Mouse (Mus musculus): Measurements from ENCODE around the gene Gm11565. TPM values are rescaled to one million over a fixed set of nuclear protein-coding genes. Genes with fewer than 3 reads are reported as not detected.

Gm11565 gene
- polyA plus RNA-seq (2014; fragmentation: Illumina TruSeq; extraction: RNeasy Lipid Tissue Mini Kit (QIAGEN cat#74804)), result not detected

DNA sequence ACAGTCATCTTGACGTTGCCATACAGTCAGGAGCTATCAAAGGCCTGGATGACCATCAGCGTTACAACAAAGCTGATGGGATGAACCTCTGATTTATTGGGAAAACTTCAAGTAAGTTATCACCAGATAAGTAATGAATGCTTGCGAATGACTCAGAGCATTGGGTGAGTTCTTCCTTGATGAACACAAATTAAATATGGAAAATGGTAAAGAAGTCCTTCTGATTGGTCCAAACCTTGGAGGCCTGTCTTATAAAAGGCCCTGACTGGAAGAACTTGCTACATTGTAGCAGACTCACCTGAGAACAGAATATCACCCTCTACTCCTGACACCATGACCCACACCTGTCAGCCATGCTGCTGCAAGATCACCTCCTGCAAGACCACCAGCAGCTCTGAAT is at the start of gene Gm11565:
Gm11565 (plus strand) TSS at position 301 of the 400 bp plus-strand sequence.

DNA sequence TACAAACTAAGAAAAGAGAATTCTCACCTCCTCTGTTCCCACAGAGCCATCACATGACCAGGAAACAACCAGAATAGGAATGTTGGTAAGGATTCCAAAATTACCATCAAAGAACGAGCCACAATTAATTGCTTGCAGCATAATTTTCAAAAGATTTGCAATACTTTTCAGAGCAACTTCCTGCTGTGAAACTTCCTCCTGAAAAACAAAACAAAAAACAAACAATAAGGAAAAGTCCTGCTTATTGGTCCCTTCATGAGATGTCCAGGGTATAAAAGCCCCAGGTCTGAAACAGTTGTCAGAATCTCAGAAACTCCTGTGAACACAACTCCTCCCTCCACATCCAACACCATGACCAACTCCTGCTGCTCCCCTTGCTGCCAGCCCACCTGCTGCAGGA is 41.5 kb upstream of the Gm11565 start, which contains the start of gene Krtap9-1:
Krtap9-1 (plus strand) TSS at position 301 of the 400 bp plus-strand sequence.

DNA sequence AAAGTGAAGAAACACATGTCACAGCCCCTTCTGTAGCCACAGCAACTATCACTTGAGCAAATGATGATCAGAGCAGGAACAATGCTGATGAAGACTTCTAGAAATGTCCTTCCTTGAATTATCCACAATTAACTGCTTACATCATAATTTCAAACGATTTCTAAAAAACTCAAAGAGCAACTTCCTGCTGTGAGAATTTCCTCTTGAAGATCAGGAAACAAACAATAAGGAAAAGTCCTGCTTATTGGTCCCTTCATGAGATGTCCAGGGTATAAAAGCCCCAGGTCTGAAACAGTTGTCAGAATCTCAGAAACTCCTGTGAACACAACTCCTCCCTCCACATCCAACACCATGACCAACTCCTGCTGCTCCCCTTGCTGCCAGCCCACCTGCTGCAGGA is 35.7 kb upstream of the Gm11565 start, which contains the start of gene Gm11567:
Gm11567 (plus strand) TSS at position 301 of the 400 bp plus-strand sequence.

GRCm38 (mm10) chr11:99907620-99908019 is 6.9 kb upstream of the Gm11565 start, which contains the start of gene Krtap31-1:
TSS of gene Krtap31-1 (plus strand) at chr11:99907920.

GRCm38 (mm10) chr11:99935991-99936390 is 21.4 kb downstream of the Gm11565 start, which contains the start of gene Krtap31-2:
TSS of gene Krtap31-2 (plus strand) at chr11:99936291.

GRCm38 (mm10) chr11:99948175-99948574 is 33.6 kb downstream of the Gm11565 start, which contains the start of gene Krtap9-5:
TSS of gene Krtap9-5 (plus strand) at chr11:99948475.

Other genes starting within 250 kb of the Gm11565 start
- gene Krtap4-6, start 248.8 kb upstream of the Gm11565 start, polyA plus RNA-seq (2014; fragmentation: Illumina TruSeq; extraction: RNeasy Lipid Tissue Mini Kit (QIAGEN cat#74804)), result not detected
- not detected for gene Gm14190, start 224.0 kb upstream of the Gm11565 start, polyA plus RNA-seq (2014; fragmentation: Illumina TruSeq; extraction: RNeasy Lipid Tissue Mini Kit (QIAGEN cat#74804))
- gene Gm14180, start 180.5 kb upstream of the Gm11565 start, polyA plus RNA-seq (2014; fragmentation: Illumina TruSeq; extraction: RNeasy Lipid Tissue Mini Kit (QIAGEN cat#74804)), result not detected
- gene Gm11595, start 141.8 kb upstream of the Gm11565 start, polyA plus RNA-seq (2014; fragmentation: Illumina TruSeq; extraction: RNeasy Lipid Tissue Mini Kit (QIAGEN cat#74804)), result not detected
- not detected for gene Krtap4-8, start 134.0 kb upstream of the Gm11565 start, polyA plus RNA-seq (2014; fragmentation: Illumina TruSeq; extraction: RNeasy Lipid Tissue Mini Kit (QIAGEN cat#74804))
- gene Krtap4-9, start 129.6 kb upstream of the Gm11565 start, polyA plus RNA-seq (2014; fragmentation: Illumina TruSeq; extraction: RNeasy Lipid Tissue Mini Kit (QIAGEN cat#74804)), result not detected
- not detected for gene Gm11596, start 121.3 kb upstream of the Gm11565 start, polyA plus RNA-seq (2014; fragmentation: Illumina TruSeq; extraction: RNeasy Lipid Tissue Mini Kit (QIAGEN cat#74804))
- not detected for gene Gm11569, start 115.8 kb upstream of the Gm11565 start, polyA plus RNA-seq (2014; fragmentation: Illumina TruSeq; extraction: RNeasy Lipid Tissue Mini Kit (QIAGEN cat#74804))
- not detected for gene Gm11554, start 110.3 kb upstream of the Gm11565 start, polyA plus RNA-seq (2014; fragmentation: Illumina TruSeq; extraction: RNeasy Lipid Tissue Mini Kit (QIAGEN cat#74804))
- gene Krtap4-13, start 104.9 kb upstream of the Gm11565 start, polyA plus RNA-seq (2014; fragmentation: Illumina TruSeq; extraction: RNeasy Lipid Tissue Mini Kit (QIAGEN cat#74804)), result not detected
- not detected for gene Gm11564, start 99.1 kb upstream of the Gm11565 start, polyA plus RNA-seq (2014; fragmentation: Illumina TruSeq; extraction: RNeasy Lipid Tissue Mini Kit (QIAGEN cat#74804))
- gene 2300003K06Rik, start 76.7 kb upstream of the Gm11565 start, polyA plus RNA-seq (2014; fragmentation: Illumina TruSeq; extraction: RNeasy Lipid Tissue Mini Kit (QIAGEN cat#74804)), result not detected
- not detected for gene Krtap4-16, start 63.1 kb upstream of the Gm11565 start, polyA plus RNA-seq (2014; fragmentation: Illumina TruSeq; extraction: RNeasy Lipid Tissue Mini Kit (QIAGEN cat#74804))
- gene Gm11568, start 56.8 kb upstream of the Gm11565 start, polyA plus RNA-seq (2014; fragmentation: Illumina TruSeq; extraction: RNeasy Lipid Tissue Mini Kit (QIAGEN cat#74804)), result not detected
- not detected for gene Gm11559, start 50.3 kb upstream of the Gm11565 start, polyA plus RNA-seq (2014; fragmentation: Illumina TruSeq; extraction: RNeasy Lipid Tissue Mini Kit (QIAGEN cat#74804))
- not detected for gene Krtap9-1, start 41.4 kb upstream of the Gm11565 start, polyA plus RNA-seq (2014; fragmentation: Illumina TruSeq; extraction: RNeasy Lipid Tissue Mini Kit (QIAGEN cat#74804))
- not detected for gene Gm11567, start 35.6 kb upstream of the Gm11565 start, polyA plus RNA-seq (2014; fragmentation: Illumina TruSeq; extraction: RNeasy Lipid Tissue Mini Kit (QIAGEN cat#74804))
- gene Krtap31-1, start 6.8 kb upstream of the Gm11565 start, polyA plus RNA-seq (2014; fragmentation: Illumina TruSeq; extraction: RNeasy Lipid Tissue Mini Kit (QIAGEN cat#74804)), result not detected
- gene Krtap31-2, start 21.5 kb downstream of the Gm11565 start, polyA plus RNA-seq (2014; fragmentation: Illumina TruSeq; extraction: RNeasy Lipid Tissue Mini Kit (QIAGEN cat#74804)), result not detected
- not detected for gene Krtap9-5, start 33.7 kb downstream of the Gm11565 start, polyA plus RNA-seq (2014; fragmentation: Illumina TruSeq; extraction: RNeasy Lipid Tissue Mini Kit (QIAGEN cat#74804))
- gene Krtap29-1, start 64.3 kb downstream of the Gm11565 start, polyA plus RNA-seq (2014; fragmentation: Illumina TruSeq; extraction: RNeasy Lipid Tissue Mini Kit (QIAGEN cat#74804)), result not detected
- not detected for gene Krtap16-1, start 71.8 kb downstream of the Gm11565 start, polyA plus RNA-seq (2014; fragmentation: Illumina TruSeq; extraction: RNeasy Lipid Tissue Mini Kit (QIAGEN cat#74804))
- gene Krtap17-1, start 79.2 kb downstream of the Gm11565 start, polyA plus RNA-seq (2014; fragmentation: Illumina TruSeq; extraction: RNeasy Lipid Tissue Mini Kit (QIAGEN cat#74804)), result not detected
- not detected for gene Krt33a, start 101.5 kb downstream of the Gm11565 start, polyA plus RNA-seq (2014; fragmentation: Illumina TruSeq; extraction: RNeasy Lipid Tissue Mini Kit (QIAGEN cat#74804))
- not detected for gene Krt33b, start 115.1 kb downstream of the Gm11565 start, polyA plus RNA-seq (2014; fragmentation: Illumina TruSeq; extraction: RNeasy Lipid Tissue Mini Kit (QIAGEN cat#74804))
- not detected for gene Krt34, start 126.8 kb downstream of the Gm11565 start, polyA plus RNA-seq (2014; fragmentation: Illumina TruSeq; extraction: RNeasy Lipid Tissue Mini Kit (QIAGEN cat#74804))
- not detected for gene Krt31, start 135.8 kb downstream of the Gm11565 start, polyA plus RNA-seq (2014; fragmentation: Illumina TruSeq; extraction: RNeasy Lipid Tissue Mini Kit (QIAGEN cat#74804))
- gene Krt32, start 173.5 kb downstream of the Gm11565 start, polyA plus RNA-seq (2014; fragmentation: Illumina TruSeq; extraction: RNeasy Lipid Tissue Mini Kit (QIAGEN cat#74804)), result not detected
- not detected for gene Krt35, start 181.5 kb downstream of the Gm11565 start, polyA plus RNA-seq (2014; fragmentation: Illumina TruSeq; extraction: RNeasy Lipid Tissue Mini Kit (QIAGEN cat#74804))
- gene Krt36, start 190.9 kb downstream of the Gm11565 start, polyA plus RNA-seq (2014; fragmentation: Illumina TruSeq; extraction: RNeasy Lipid Tissue Mini Kit (QIAGEN cat#74804)), result not detected
- gene Krt13, start 206.8 kb downstream of the Gm11565 start, polyA plus RNA-seq (2014; fragmentation: Illumina TruSeq; extraction: RNeasy Lipid Tissue Mini Kit (QIAGEN cat#74804)), result not detected
- gene Krt15, start 221.2 kb downstream of the Gm11565 start, polyA plus RNA-seq (2014; fragmentation: Illumina TruSeq; extraction: RNeasy Lipid Tissue Mini Kit (QIAGEN cat#74804)), result not detected
- 5.7 TPM for gene Krt19, start 233.9 kb downstream of the Gm11565 start, polyA plus RNA-seq (2014; fragmentation: Illumina TruSeq; extraction: RNeasy Lipid Tissue Mini Kit (QIAGEN cat#74804))